Mouse (Mus musculus): ENCODE data around the gene Pigt. TPM values are rescaled to one million over a fixed set of nuclear protein-coding genes. Genes with fewer than 3 reads are reported as not detected.
A peak's percentile ranks its signal among the peaks of the same experiment; 100 is the strongest.

The Pigt gene
- polyA plus RNA-seq, 1 experiment, result 155 TPM

DNA sequence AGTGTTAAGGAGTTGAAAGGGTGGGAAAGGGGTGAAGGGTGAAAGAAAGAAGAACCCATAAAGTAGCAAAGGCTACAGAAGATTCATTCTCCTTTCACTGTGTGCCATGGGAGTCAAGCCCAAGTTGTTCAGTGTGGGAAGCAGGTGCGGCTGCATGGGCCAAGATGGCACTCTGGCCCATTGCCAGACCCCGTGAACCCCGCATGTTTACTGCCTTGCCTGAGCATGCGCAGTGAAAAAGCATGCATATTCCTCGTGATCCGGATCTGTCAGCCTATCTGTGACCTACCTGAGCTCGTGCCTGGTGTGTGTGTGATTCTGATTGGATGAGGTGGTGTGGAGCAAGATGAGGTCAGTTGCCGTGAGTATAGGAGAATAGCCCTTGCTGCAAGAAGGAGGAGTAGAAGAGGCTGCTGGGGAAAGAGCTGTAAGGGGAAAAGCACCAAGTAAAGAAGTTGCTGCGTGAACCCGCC lies 26.0 kb downstream of the Pigt start:
- peak; percentile 32 for DNase-seq (ENCODE audit: low read depth)
- TF ChIP-seq POLR2A (IDR thresholded peaks at IDR 0.05; ENCODE audit: borderline replicate concordance, extremely low read depth, insufficient read depth, insufficient read length, poor library complexity, severe bottlenecking) (no peak), CTCF (IDR thresholded peaks at IDR 0.05; ENCODE audit: borderline replicate concordance, extremely low read depth, insufficient read depth, insufficient read length) (no peak)

DNA sequence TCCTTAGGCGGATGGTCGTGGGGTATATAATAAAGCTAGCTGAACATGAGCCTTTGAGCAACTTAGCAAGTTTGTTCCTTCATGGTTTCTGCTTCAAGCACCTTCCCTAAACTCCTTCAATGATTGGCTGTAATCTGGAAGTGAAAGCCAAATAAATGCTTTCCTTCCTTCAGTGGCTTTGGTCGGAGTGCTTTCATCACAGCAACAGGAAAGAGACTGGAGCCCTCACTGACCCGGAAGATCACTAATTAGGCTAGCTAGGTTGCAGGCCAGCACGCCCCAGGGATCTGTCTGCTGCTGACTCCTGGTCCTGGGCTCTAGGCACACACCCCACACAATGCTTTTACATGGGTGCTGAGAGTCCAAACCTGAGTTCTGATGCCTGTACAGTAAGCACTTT lies 31.2 kb downstream of the Pigt start:
- no peak for DNase-seq (ENCODE audit: low read depth)
- TF ChIP-seq CTCF (IDR thresholded peaks at IDR 0.05; ENCODE audit: borderline replicate concordance, extremely low read depth, insufficient read depth, insufficient read length) (no peak), POLR2A (IDR thresholded peaks at IDR 0.05; ENCODE audit: borderline replicate concordance, extremely low read depth, insufficient read depth, insufficient read length, poor library complexity, severe bottlenecking) (no peak)

- peak; percentile 74 for DNase-seq (ENCODE audit: low read depth)
- TF ChIP-seq POLR2A (IDR thresholded peaks at IDR 0.05; ENCODE audit: borderline replicate concordance, extremely low read depth, insufficient read depth, insufficient read length, poor library complexity, severe bottlenecking) (no peak), CTCF (IDR thresholded peaks at IDR 0.05; ENCODE audit: borderline replicate concordance, extremely low read depth, insufficient read depth, insufficient read length) (peak; percentile 86; the same call in 1 of the 2 replicates)
These were observed 33.8 kb downstream of the Pigt start for GRCm38 (mm10) chr2:164531169-164531568.

GRCm38 (mm10) chr2:164534315-164534714 lies 37.0 kb downstream of the Pigt start:
- no peak for DNase-seq (ENCODE audit: low read depth)
- no peak for TF ChIP-seq POLR2A (IDR thresholded peaks at IDR 0.05; ENCODE audit: borderline replicate concordance, extremely low read depth, insufficient read depth, insufficient read length, poor library complexity, severe bottlenecking)
- TF ChIP-seq CTCF (IDR thresholded peaks at IDR 0.05; ENCODE audit: borderline replicate concordance, extremely low read depth, insufficient read depth, insufficient read length), result no peak

DNA sequence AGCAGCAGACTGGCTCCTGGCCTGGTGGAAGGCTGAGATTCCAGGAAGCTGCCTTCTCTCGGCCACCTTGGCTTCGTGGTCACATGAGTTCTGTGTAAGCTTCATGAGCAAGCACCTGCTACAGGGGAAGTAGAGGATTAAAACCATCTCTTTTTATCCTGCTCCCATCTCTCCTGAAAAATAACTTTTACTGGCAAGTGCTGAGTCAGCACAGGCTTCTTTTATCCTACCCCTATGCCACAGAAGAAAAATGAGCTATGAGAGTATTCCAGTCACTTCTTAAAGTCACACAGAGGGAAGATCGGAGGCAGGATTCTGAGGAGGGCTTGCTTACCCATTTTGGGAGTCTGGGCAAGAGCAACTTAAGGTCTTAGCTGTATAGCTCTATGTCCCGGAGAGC lies 39.7 kb downstream of the Pigt start:
- TF ChIP-seq POLR2A (IDR thresholded peaks at IDR 0.05; ENCODE audit: borderline replicate concordance, extremely low read depth, insufficient read depth, insufficient read length, poor library complexity, severe bottlenecking), result no peak
- TF ChIP-seq CTCF (IDR thresholded peaks at IDR 0.05; ENCODE audit: borderline replicate concordance, extremely low read depth, insufficient read depth, insufficient read length), result no peak
- no peak for DNase-seq (ENCODE audit: low read depth)

DNA sequence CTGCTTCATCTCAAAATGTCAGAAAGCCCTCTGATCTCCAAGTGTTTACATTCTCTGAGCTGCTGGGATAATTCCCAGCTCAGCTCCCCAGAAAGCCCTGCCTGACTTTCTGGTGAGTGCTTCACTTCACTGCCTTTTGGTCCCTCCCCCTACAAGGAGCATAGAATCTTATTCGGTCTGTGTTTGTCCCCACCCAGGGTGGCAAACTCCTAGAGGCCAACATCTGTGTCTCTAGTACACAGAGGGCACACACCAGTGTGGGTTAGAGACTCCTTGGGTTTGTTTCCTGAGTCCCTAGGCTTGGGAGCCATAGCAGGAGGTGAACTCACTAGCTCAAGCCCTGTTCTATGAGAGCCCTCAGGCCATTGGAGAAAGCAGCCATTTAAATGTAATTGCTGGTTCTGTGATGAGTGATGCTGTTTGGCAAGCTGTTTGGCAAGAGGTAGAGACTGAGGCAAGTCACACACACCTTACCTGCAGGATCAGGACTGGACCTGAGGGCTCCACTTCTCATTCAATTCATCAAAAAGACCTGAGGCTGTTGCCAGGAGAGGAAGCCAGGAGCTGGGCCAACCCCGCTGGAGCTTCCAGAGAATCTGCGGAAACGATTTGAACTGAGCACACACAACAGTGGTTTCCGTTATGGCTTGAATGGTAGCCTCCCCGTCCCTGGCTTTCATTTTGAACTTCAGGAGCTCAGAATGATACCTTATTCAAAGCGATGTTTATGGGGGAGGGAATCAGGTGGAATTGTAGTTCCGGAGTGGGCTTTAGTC lies 43.5 kb downstream of the Pigt start:
- no peak for DNase-seq (ENCODE audit: low read depth)
- TF ChIP-seq POLR2A (IDR thresholded peaks at IDR 0.05; ENCODE audit: borderline replicate concordance, extremely low read depth, insufficient read depth, insufficient read length, poor library complexity, severe bottlenecking), result no peak
- TF ChIP-seq CTCF (IDR thresholded peaks at IDR 0.05; ENCODE audit: borderline replicate concordance, extremely low read depth, insufficient read depth, insufficient read length), result no peak

- DNase-seq (ENCODE audit: low read depth), result no peak
- no peak for TF ChIP-seq CTCF (IDR thresholded peaks at IDR 0.05; ENCODE audit: borderline replicate concordance, extremely low read depth, insufficient read depth, insufficient read length)
- TF ChIP-seq POLR2A (IDR thresholded peaks at IDR 0.05; ENCODE audit: borderline replicate concordance, extremely low read depth, insufficient read depth, insufficient read length, poor library complexity, severe bottlenecking), result no peak
These were observed 44.8 kb downstream of the Pigt start for GRCm38 (mm10) chr2:164542132-164542531.

DNA sequence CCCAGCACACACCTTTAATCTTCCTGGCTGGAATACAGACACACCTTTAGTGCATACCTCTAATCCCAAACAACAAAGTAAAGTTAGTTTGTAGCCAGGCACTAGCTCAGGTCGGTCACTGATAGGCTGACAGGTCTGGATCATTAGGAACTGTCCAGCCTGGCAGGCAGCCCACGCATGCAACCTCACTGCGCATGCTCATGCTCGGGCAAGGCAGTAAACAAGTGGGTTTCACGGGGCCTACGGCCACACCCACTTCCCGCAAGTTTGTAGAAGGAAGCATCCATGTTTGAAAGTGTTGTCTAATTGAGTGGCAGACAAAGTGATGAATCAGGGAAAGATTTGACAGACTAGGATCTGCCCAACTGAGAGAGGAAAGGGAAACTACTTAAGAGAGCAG lies 45.3 kb downstream of the Pigt start:
- TF ChIP-seq POLR2A (IDR thresholded peaks at IDR 0.05; ENCODE audit: borderline replicate concordance, extremely low read depth, insufficient read depth, insufficient read length, poor library complexity, severe bottlenecking) (no peak), CTCF (IDR thresholded peaks at IDR 0.05; ENCODE audit: borderline replicate concordance, extremely low read depth, insufficient read depth, insufficient read length) (no peak)
- no peak for DNase-seq (ENCODE audit: low read depth)

DNA sequence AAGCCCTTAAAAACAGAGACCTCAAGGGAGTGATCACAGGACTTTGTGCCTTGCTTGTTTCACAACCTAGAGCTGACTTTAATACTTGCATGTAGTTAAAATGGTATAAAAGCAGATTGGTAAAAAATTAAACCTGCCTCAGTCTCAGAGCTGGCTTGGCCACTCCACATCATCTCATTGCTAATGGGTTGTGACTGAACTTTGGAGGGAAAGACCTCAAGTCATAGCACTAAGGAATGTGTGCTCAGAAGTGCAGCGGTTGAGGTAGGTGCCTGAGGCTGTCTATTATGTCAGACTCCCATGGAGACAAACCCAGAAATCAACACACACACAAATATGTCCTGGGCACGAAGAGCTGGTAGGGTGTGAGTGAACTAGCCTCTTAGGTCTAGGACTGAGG lies 46.4 kb downstream of the Pigt start:
- no peak for DNase-seq (ENCODE audit: low read depth)
- TF ChIP-seq CTCF (IDR thresholded peaks at IDR 0.05; ENCODE audit: borderline replicate concordance, extremely low read depth, insufficient read depth, insufficient read length) (no peak), POLR2A (IDR thresholded peaks at IDR 0.05; ENCODE audit: borderline replicate concordance, extremely low read depth, insufficient read depth, insufficient read length, poor library complexity, severe bottlenecking) (no peak)

- TF ChIP-seq POLR2A (IDR thresholded peaks at IDR 0.05; ENCODE audit: borderline replicate concordance, extremely low read depth, insufficient read depth, insufficient read length, poor library complexity, severe bottlenecking) (no peak), CTCF (IDR thresholded peaks at IDR 0.05; ENCODE audit: borderline replicate concordance, extremely low read depth, insufficient read depth, insufficient read length) (no peak)
- DNase-seq (ENCODE audit: low read depth), result no peak
These were observed 47.3 kb downstream of the Pigt start for GRCm38 (mm10) chr2:164544454-164545097.

GRCm38 (mm10) chr2:164549338-164549737 lies 52.0 kb downstream of the Pigt start:
- no peak for DNase-seq (ENCODE audit: low read depth)
- TF ChIP-seq POLR2A (IDR thresholded peaks at IDR 0.05; ENCODE audit: borderline replicate concordance, extremely low read depth, insufficient read depth, insufficient read length, poor library complexity, severe bottlenecking) (no peak), CTCF (IDR thresholded peaks at IDR 0.05; ENCODE audit: borderline replicate concordance, extremely low read depth, insufficient read depth, insufficient read length) (no peak)

All from brain, embryonic 14.5 days (tissue).